Mouse (Mus musculus) fibroblast of lung, adult 2 months (primary cell): Measurements from ENCODE around the gene Akr1b10.
"Not testable (repeated sequence)": the region's sequence is repeated elsewhere in the genome, so short reads cannot be mapped to it uniquely, and the experiment has no call there.

Experiments used
- DNase-seq: peaks from one replicate; pipeline ENCODE4 v3.0.0-alpha.2; 2011; ENCODE audit warnings: low read depth

Gene Akr1b10

DNA sequence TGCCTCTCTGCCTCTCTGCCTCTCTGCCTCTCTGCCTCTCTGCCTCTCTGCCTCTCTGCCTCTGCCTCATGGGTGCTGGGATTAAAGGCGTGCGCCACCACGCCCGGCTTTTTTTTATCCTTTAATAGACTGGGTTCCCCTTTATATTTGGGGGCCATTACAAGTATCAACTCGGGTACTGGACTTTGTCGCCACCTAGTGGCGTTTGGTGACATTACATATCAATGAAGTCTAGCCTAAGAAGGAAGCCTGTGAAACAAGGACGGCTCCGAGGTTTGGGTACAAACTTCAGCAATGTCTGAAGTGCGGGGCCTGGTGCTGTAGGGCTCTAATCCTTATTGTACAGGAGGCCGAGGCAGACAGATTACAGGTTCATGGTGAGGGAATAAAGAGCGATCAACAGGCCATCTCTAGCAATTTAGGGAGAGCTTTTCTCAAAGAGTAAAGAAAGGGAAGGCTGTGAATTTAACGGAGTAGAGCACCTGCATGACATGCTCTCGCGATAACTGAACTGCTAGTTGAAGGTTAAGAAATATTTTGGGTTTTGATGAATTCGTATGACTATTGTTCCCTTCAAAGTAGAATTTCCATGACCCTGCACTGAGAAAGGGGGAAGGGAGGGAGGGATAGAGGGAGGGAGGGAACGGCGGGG, 12.2 kb upstream of the Akr1b10 start:
- DNase-seq, result peak; percentile 48

DNA sequence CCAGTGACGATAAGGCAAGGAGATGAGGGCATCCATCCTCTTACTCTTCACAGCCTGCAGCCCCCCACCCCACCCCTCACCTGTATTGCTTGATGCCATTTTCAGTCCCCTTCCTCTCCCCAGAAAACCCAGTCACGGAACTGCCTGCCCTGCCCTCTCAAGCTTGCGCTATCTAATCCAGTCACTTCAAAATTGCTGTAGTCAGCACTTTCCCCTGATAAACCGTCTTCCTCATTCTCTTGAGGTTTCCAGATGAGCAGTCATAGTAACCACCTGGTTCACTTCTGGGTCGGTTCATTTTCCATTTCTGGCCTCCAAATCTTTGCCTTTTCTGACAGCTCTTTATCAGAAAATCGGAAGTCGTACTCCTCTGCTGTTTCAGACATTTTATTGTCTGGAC, 10.2 kb upstream of the Akr1b10 start:
- DNase-seq, result no peak

DNA sequence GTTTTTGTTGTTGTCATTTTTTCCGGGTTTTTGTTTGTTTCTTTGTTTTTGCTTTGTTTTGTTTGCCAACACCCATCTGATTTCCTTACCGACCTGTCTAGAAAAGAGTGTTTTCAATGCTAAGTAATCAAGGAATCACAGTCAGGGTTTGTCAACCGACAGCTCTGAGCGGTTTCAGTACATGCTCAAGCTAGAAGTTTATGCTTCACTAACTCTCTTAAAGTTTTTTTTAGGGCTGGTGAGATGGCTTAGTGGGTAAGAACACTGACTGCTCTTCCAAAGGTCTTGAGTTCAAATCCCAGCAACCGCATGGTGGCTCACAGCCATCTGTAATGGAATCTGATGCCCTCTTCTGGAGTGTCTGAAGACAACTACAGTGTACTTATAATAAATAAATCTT, 8.1 kb upstream of the Akr1b10 start:
- DNase-seq, result not testable (repeated sequence)

GRCm38 (mm10) chr6:34383401-34383800, 617 bp upstream of the Akr1b10 start:
- no peak for DNase-seq

DNA sequence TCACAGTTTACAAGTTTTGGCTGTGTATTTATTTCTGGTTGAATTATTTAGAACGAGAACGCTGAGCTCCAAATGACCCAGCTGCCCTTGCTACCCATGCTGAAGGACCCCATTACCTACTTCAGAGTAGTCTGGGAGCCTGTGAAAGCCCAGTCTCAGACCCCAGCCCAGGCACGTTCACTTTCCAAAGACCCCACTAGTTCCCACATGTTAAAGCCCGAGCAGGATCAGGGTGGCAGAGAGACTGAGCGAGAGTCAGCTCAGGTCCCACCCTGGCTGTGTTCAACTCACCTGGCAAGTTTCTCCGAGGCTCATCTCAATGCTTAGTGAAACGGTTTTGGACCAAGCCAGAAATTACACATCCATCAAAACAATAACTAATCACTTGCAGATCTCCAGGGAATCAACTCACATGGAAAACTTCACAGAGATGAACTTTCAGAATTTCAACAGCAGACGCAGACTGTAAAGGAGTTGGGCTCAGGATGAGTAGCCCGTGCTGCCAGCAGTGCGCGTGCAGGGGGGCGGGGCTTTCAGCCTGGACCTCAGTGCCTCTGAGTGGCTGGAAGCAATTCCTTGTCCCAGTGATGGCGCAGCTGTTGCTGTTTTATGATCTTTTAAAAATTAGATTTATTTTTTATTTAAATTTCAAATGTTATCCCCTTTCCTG, 818 bp downstream of the Akr1b10 start:
- DNase-seq, result peak; percentile 9

GRCm38 (mm10) chr6:34388420-34389156, 4.6 kb downstream of the Akr1b10 start:
- no peak for DNase-seq

DNA sequence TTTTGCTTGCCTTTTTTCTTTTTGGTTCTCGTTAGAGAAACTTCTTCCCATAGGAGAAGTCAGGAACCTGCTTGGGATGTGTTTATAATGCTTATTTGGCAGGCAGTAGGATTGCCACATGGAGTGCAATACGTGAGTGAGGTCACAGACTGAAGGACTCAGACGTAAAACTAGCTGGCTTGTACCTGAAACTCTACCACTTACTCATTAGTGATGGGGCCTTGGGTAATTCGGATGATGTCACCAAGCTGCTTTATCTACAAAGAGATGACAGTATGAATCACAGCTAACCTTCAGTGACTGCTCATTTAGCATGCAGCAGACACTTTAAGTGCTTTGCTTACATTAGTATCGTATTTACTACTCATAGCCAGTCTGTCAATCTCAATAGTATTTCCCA, 11.9 kb downstream of the Akr1b10 start:
- no peak for DNase-seq

- DNase-seq, result no peak
Measured at GRCm38 (mm10) chr6:34398431-34398830, 14.4 kb downstream of the Akr1b10 start.

DNA sequence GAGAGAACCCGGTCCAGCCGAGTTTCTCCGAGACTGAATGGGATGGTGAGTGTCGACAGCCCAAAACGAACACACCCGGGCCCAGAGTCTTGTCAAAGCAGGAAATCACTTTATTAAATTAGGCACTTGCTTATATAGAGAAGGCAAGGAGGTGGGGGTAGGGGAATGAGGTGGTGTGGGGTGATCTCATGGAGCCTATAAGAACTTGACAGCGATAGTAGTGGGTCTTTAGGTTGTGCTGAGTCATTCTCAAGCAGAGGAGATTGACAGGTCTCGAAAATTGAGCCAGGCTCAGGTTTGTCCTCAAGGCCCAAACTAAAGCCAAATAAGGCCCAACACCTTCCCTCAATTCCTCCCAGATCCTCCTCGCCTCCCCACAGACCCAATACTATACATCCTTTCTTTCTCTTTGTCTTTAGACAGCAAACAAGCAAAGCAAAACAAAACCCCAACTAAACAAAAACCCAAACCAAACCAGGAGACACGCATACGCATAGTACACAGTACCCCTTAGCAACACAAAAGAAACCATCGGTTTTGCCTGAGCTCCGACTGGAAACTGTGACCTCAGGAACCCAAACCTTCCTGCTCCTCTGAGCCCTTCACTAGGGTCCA, 15.7 kb downstream of the Akr1b10 start:
- DNase-seq, result no peak

- DNase-seq, result no peak
Measured at GRCm38 (mm10) chr6:34400696-34401095, 16.7 kb downstream of the Akr1b10 start.

- DNase-seq, result no peak
Measured at GRCm38 (mm10) chr6:34406746-34407145, 22.7 kb downstream of the Akr1b10 start.

GRCm38 (mm10) chr6:34407403-34407802, 23.4 kb downstream of the Akr1b10 start:
- DNase-seq, result no peak

DNA sequence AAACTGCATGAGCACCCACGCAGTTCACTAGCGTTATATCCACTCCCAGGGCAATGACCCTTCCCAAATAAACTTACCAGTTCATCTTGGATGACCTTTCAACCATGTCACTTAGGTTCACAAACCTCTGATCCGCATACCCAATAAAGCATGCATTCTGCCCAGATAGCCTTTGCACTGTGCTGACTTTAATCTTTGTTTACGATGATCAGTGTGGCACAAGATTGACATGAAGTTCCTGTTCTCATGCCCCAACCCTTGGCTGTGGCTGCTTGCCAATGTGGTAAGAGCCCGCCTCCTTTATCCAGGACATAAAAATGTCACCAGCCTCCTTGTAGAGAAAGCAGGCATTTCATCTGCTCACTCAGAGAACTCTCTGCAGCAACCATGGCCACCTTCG, 28.0 kb downstream of the Akr1b10 start, which contains the start of gene Akr1b7:
TSS of gene Akr1b7 (plus strand) at position 312 of the 400 bp plus-strand sequence.
- no peak for DNase-seq

DNA sequence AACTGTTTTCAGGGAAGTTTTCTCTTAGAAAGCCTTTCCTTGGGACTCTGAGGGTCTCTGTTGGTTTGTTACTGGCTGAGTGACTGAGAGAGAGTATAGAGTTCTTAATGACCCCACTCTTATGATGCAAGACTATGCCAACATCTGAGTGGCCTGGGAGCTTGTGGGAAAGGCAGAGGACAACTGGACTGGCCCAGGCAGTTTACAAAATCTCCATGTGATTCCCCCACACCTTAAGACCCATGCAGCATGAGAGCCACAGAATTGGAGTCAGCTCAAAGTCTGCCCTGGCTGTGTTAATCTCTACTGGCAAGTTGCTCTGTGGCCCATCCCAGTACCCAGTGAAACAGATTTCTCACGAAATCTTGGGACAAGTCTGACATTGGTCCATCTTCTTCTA, 28.7 kb downstream of the Akr1b10 start:
- no peak for DNase-seq

- DNase-seq, result not testable (repeated sequence)
Measured at GRCm38 (mm10) chr6:34413386-34413785, 29.4 kb downstream of the Akr1b10 start.

- no peak for DNase-seq
Measured at GRCm38 (mm10) chr6:34416521-34416920, 32.5 kb downstream of the Akr1b10 start.

GRCm38 (mm10) chr6:34419071-34419470, 35.1 kb downstream of the Akr1b10 start:
- no peak for DNase-seq

- DNase-seq, result no peak
Measured at GRCm38 (mm10) chr6:34439006-34439405, 55.0 kb downstream of the Akr1b10 start.

DNA sequence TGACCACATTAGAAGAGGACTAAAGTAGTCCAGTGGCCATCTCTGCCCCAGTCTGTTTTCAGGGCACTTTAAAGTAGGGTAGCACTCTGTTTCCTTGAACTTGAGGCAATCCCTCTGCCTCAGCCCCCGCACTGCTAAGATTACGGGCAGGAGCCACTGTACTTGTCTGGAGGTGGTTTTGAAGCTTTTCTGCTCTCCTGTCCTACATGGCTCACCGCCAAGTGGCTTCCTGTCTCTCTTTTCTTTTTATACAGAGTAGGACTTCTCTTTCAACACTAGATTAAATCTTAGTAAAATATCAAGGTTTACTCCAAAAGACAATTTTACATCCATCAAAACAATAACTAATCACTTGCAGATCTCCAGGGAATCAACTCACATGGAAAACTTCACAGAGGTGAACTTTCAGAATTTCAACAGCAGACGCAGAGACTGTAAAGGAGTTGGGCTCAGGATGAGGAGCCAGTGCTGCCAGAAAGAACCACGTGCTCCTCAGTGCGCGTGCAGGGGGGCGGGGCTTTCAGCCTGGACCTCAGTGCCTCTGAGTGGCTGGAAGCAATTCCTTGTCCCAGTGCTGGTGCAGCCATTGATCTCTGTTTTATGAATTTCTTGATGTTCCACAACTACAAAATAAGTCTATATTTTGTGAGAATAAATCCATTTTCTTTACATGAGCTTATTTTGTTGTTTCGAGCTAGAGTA, 57.7 kb downstream of the Akr1b10 start:
- DNase-seq, result no peak

DNA sequence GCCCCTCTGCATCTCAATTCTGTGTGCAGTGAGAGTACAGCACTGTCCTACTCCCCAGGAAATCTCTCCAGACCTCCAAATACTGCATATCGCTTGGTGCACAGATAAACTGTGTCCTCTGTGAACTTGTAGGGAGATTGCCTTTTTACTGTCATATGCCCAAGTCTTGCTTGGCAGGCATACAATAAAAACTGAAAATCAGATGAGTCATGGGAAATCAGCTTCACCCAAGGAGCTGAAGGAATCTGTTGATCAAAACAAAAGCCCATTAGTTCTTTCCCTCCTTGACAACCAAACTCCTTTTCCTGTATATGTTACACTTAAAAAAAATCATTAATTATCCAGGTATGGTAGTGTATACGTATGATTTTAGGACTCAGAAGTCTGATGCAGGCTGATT, 59.8 kb downstream of the Akr1b10 start:
- DNase-seq, result peak; percentile 51
